Mouse (Mus musculus) bone marrow macrophage, adult 2 months (primary cell): ENCODE data around the gene Hoxc4. TPM values are rescaled to one million over a fixed set of nuclear protein-coding genes. Genes with fewer than 3 reads are reported as not detected.

Source experiments
- H3K27ac ChIP-seq: 2 replicates; pipeline ENCODE4 v1.5.1; 2012; ENCODE audit warnings: low read depth, low read length; ENCODE audit not compliant: insufficient read depth
- H3K4me1 ChIP-seq: 2 replicates; pipeline ENCODE4 v1.6.1; 2012; ENCODE audit warnings: low read length; ENCODE audit not compliant: control insufficient read depth, insufficient read depth
- H3K4me3 ChIP-seq: 2 replicates; pipeline ENCODE4 v1.5.1; 2012; ENCODE audit warnings: mild to moderate bottlenecking, low read length, moderate library complexity; ENCODE audit not compliant: insufficient read depth
- CTCF ChIP-seq: IDR thresholded peaks from 2 replicates; pipeline ENCODE4 v1.5.1; 2012; ENCODE audit warnings: low read depth, mild to moderate bottlenecking, low read length, moderate library complexity
- POLR2A ChIP-seq: IDR thresholded peaks from 2 replicates; pipeline ENCODE4 v1.6.1; 2012; ENCODE audit warnings: mild to moderate bottlenecking, low read depth, low read length, borderline replicate concordance
- polyA plus RNA-seq: library from polyadenylated mRNA; stranded (reverse); fragments of >200 nt; gene quantifications from 2 replicates; pipeline ENCODE4 v1.2.4, GENCODE M21; 2012; ENCODE audit not compliant: missing spikeins, insufficient read depth, insufficient read length

The Hoxc4 gene
- polyA plus RNA-seq, 1 experiment, result 0.27 TPM

GRCm38 (mm10) chr15:103074663-103075415 is 56.1 kb downstream of the Hoxc4 start:
- TF ChIP-seq CTCF (no peak), POLR2A (no peak)
- Histone ChIP-seq H3K27ac (no peak overlapping the region), H3K4me3 (no peak overlapping the region), H3K4me1 (no peaks in the 10 kb centered on the region)

GRCm38 (mm10) chr15:103077673-103078072 is 58.9 kb downstream of the Hoxc4 start:
- no peak overlapping the region for H3K4me3 ChIP-seq
- no peak overlapping the region for H3K27ac ChIP-seq
- H3K4me1 ChIP-seq, result no peaks in the 10 kb centered on the region
- TF ChIP-seq CTCF (no peak), POLR2A (no peak)

DNA sequence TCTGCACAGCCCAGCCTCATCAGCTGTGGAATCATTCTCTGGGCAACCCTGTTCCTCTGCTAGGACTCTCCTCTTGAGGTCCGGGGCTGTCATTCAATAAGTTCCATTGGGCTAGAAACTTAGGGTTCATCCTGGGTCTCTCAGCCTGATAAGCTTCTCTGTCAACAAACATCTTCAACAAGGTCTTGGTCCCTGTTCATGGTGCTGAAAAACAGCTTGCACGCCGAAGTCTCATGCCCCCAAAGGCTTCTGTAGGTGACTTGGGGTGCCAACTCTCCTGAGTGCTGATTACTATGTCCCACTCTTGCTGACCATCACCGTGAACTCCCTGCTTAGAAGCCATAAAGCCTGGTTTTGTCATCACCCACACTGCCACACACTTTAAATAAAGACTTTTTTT is 63.9 kb downstream of the Hoxc4 start:
- TF ChIP-seq CTCF (no peak), POLR2A (no peak)
- H3K4me1 ChIP-seq, result peaks cover 3% of the 10 kb centered on the region
- no peak overlapping the region for H3K27ac ChIP-seq
- no peak overlapping the region for H3K4me3 ChIP-seq

DNA sequence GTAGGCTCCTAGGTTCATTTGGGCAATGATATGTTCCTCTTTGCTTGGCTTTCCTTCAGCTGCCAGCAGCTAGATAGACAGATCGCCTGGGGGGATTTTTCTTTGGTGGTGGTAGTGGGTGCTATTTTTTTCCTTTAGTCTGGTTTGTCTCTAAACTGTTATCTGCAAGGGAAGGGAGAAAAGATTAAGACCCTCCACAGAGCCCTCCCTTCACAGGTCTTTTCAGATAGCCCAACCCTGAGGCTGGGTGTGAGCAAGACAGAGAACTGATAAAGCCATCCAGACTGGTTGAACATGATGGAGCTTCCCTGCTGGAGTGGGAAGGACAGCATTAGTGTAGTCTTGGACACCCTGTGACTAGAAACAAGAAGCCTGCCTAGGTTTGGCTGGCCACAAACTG is 64.9 kb downstream of the Hoxc4 start:
- peaks cover 9% of the 10 kb centered on the region for H3K4me1 ChIP-seq
- H3K4me3 ChIP-seq, result no peak overlapping the region
- TF ChIP-seq CTCF (no peak), POLR2A (no peak)
- no peak overlapping the region for H3K27ac ChIP-seq

GRCm38 (mm10) chr15:103084944-103085343 is 66.2 kb downstream of the Hoxc4 start:
- no peak overlapping the region for H3K4me3 ChIP-seq
- TF ChIP-seq POLR2A, result no peak
- TF ChIP-seq CTCF, result no peak
- no peak overlapping the region for H3K27ac ChIP-seq
- H3K4me1 ChIP-seq, result peaks cover 9% of the 10 kb centered on the region

DNA sequence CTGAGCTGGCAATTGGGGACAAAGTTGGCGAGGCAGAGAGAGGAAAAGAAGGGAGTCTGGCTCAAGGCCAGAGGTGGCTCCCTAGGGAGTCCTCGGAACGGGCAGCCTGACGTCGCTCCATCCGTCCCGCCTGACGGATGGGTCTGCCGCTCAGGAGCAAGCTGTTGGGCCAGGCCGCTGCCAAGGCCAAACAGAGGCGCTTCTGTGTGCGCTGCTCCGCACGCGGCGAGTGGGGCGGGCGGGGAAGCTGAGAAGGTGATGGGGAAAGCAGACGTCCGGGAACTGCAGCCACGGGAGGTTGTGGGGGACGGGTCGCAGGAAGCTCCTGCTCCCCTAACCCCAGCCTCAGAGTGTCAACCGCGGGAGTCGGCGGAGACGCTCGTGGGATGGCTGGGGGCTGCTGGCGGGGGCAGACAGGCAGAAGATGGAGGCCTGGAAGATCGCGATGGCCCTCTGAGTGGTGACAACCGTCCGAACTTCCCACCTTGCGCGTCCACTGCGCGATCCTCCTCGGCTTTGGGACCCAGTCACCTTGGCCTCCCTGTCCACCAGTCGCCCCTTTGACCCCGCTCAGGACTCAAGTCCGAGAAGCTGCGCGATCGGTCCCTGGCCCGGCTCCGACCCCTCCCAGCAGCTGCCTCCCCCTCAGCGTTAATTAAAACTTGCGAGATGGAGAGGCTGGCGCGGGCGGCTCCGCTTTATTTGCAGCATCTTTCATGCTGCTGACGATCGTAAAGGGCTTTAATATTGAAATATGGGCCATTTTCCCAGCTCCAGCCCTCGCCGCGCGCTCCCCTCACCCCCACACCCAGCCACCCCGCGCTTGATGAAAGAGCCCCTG is 67.3 kb downstream of the Hoxc4 start:
- Histone ChIP-seq H3K27ac (no peak overlapping the region), H3K4me3 (no peak overlapping the region), H3K4me1 (peaks cover 9% of the 10 kb centered on the region)
- TF ChIP-seq CTCF, result no peak
- no peak for TF ChIP-seq POLR2A

Other genes starting within 250 kb of the Hoxc4 start
- gene Hoxc13, start 97.8 kb upstream of the Hoxc4 start, polyA plus RNA-seq, result not detected in 2 replicates
- not detected in 2 replicates for gene Hoxc12, start 82.2 kb upstream of the Hoxc4 start, polyA plus RNA-seq
- not detected in 2 replicates for gene Hoxc11, start 64.5 kb upstream of the Hoxc4 start, polyA plus RNA-seq
- 0.28 TPM in 1 of 2 replicates, not detected in the other for gene Hoxc10, start 52.1 kb upstream of the Hoxc4 start, polyA plus RNA-seq
- gene Hoxc5, start 51.5 kb upstream of the Hoxc4 start, polyA plus RNA-seq, result not detected in 2 replicates
- not detected in 2 replicates for gene Hoxc9, start 42.5 kb upstream of the Hoxc4 start, polyA plus RNA-seq
- gene Hoxc8, start 28.3 kb upstream of the Hoxc4 start, polyA plus RNA-seq, result not detected in 2 replicates
- not detected in 2 replicates for gene Hoxc6, start 20.7 kb upstream of the Hoxc4 start, polyA plus RNA-seq
- gene Smug1, start 148.2 kb downstream of the Hoxc4 start, polyA plus RNA-seq, result 6.7 and 7.4 TPM in 2 replicates
- gene Cbx5, start 220.9 kb downstream of the Hoxc4 start, polyA plus RNA-seq, result 33.5 and 37.2 TPM in 2 replicates
- gene Hnrnpa1, start 221.5 kb downstream of the Hoxc4 start, polyA plus RNA-seq, result 154 and 160 TPM in 2 replicates
- gene Nfe2, start 239.5 kb downstream of the Hoxc4 start, polyA plus RNA-seq, result 0.88 and 1.7 TPM in 2 replicates